Mouse (Mus musculus) forelimb bud, embryonic 11.5 days (tissue): ENCODE results near the gene Tfb2m.

Source experiments
- DNase-seq: peaks from one replicate; pipeline ENCODE4 v3.0.0-alpha.2; 2012; ENCODE audit warnings: low read depth, low spot score

Tfb2m gene

DNA sequence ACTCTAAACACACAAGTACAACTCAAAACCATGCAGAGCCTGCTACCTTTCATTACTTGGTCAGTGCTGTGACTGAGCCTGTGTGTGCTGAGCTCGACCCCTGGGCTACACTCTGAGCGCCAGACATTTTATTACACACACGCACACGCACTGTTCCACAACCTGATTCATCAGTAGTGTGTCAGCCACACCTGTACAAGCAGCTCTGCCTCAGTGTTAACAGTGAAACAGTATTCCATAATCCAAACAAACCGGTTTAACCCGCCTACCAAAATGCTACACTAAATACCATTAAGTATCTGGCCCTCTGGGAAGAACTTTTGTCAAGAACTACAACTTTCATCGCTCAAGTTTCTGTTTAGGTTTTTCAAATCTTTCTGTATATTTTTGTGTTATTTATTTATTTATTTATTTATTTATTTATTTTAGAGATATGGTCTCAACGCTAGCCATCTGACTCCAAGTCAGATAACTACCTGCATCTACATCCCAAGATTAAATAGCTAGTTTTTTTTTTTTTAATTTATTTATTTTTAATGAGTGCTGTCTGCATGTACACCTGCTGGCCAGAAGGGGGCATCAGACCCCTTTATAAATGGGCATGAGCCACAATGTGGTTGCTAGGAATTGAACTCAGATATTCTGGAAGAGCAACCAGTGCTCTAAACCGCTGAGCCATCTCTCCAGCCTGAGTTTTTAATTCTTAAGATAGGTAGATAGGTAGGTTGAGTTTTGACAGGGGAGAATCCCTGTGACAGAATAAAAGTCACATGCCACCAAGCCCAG is 39.3 kb downstream of the Tfb2m start:
- peak; percentile 52 for DNase-seq

DNA sequence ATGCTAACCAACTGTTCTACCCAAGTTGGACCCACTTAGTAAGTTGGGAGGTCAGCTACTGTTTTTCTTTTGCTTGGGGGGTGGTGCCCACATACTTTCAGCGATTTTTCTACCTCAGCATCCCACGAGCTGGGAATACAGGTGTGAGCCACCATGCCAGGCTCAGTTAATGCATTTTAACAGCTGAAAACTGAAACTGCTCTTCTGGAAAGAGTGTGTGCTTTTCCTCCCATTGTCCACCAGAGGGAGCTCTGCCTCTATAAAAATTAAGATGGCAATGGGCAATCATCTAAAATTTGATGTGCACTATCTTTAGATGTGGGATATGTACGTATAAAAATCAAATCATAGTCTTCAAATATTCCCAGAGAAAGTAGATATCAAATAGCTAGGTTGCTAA is 43.5 kb downstream of the Tfb2m start:
- DNase-seq, result no peak

DNA sequence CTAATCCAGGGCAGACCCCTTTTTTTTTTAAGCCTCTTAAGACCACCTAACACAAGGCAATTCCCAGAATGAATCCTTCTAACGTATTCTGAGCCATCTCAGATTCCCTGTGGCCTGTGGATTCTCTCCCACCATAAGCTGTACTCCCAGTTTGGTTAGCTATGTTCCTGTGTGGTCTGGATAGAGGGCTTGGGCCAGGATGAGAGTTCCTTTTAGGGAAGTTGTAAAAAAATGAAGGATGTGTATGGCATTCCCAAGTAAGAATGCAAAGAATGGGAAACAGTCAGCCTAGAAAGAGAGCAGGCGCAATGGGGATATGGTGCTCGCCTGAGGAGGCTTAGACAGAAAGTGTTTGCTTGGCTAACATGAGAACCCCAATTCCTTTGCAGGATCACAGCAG is 46.8 kb downstream of the Tfb2m start:
- no peak for DNase-seq

DNA sequence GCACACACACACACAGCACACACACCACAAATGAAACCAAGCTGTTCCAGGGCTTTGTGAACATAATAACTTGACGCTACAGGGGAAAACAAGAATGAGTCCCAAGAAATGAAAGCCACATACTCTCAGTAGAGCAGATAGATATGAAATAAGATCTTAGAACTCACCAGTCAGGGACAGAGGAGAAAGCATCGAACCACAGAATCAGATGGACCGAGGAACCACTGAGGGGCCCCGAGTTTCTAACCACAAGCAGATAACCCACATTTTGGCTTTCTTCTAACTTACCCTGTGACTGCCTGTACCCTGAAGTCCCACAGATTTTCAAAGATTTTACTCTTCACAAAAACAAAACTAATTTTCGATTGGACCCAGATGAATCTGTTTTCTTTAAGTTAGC is 53.2 kb downstream of the Tfb2m start:
- DNase-seq, result no peak

DNA sequence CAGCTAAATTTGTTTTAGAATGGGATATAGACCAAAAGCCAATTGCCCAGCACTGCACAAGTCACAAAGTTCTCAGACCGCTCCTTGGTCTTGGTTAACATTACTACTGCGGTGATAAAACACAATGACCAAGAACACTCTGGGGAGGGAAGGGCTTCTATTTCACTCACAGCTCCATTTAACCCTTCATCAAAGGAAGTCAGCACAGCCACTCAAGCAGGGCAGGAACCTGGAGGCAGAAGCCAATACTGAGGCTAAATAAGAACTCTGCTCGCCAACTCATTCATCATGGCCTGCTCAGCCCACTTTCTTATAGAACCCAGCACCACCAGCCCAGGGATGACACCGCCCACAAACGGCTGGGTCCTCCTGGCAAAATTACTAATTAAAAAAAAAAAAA is 57.5 kb downstream of the Tfb2m start:
- DNase-seq, result no peak

DNA sequence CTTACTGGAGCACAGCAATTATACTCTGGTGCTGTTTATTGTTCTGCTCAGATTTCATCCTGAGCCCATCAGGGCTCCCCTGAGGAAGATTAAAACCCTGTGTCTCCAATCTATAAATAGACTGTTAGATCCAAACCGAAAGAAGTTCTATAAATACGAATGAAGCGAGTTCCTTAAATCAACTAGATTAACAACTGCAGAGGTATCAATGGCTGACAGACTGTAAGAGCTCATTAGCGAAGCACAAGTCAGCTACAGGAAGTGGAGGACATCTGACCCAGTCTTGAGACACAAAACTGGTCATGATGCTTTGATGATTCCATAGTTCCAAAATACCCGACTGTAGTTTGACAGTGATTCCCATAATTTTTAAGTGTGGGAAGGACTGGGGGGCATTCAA is 58.1 kb downstream of the Tfb2m start:
- DNase-seq, result no peak

DNA sequence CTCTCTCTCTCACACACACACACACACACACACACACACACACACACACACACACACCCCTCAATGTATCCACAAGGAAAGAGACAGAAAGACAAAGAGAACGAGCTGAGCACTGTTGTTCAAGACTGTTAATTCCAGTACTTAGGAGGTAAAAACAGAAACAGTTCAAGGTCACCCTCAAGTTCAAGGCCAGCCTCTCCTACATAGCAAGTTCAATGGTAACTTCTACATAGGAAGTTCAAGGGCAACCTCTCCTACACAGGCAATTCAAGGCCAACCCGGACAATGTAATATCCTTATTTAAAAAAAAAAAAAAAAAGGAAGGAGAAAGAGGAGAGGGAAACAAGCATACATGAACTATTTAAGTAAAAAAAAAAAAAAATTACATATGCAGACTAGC is 58.8 kb downstream of the Tfb2m start:
- DNase-seq, result no peak

DNA sequence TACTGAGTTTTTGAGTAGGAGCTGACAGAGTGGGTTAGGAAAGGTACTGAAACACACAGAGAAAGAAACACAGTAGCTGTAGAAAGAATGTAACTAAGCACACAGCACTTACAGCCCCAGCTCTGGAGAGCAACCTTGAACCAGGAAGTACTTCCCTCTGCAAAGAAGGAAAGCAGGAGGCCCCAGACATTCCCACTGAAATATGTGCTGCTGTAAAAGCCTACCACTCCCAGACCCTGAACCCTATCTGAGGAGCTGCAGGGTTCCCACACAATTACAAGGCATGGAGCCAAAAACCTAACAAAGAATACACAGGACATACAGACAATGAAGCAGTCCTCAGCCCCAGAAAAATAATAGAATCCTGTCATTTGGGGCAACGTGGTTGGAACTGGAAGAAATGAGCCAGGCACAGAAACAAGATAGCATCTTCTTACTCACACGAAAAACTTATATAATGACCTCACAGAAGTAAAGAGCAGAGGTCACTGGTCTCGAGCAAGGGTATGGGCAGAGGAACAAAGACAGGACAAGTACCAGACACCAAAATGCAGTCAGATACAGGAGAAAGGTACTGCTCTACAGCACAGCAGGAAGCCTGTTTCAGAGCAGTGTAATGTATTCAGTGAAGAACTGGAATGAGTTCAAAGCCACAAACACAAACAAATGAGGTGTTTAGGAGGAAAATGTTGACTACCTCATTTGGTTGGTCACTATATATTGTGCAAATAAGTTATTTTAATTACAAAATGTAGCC is 60.1 kb downstream of the Tfb2m start:
- no peak for DNase-seq

DNA sequence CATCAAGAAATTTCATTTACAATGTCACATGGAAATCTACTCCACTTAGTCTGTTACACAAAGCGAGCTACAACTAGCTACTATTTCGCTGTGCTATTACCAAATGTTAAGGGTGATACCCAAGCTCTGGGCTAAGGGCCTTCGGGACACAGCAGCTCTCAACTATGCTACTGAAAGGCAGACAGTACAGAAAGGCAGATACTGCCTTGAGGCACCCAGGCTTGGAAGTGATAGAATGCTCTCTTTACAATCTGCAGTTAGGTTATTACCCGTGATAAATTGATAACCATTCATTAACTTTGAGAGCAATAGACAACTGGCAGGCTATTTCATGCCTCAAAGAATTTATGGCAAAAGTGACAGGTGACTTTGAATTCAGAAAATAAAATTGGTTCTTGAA is 65.2 kb downstream of the Tfb2m start:
- DNase-seq, result no peak
